Mouse (Mus musculus) layer of hippocampus, adult 9-11 months (tissue): ENCODE data around the gene Map1lc3b.
"Not testable (repeated sequence)": the region's sequence is repeated elsewhere in the genome, so short reads cannot be mapped to it uniquely, and the experiment has no call there.

Experiments used
- DNase-seq: peaks from one replicate; pipeline ENCODE4 v3.0.0; 2022

Gene Map1lc3b

DNA sequence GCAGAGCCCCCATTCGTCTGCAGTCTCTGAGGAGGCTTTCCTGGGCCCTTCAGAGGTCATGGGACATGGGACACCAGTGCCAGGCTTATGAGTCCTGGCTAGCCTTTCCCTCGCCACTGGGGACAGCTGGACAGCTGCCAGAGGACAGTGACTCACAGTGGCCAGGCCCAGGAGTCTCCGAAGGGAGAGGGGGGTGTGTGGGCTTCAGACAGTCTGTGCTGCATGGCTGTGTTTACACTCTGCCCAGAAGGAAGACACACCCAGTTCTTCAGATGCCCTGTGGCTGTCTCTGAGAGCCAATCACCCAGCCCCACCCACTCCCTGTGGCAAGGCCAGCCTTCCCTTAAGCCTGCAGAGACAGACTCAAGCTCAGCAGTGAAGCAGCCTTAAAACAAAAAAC, 16.9 kb upstream of the Map1lc3b start:
- DNase-seq: peak; percentile 61

DNA sequence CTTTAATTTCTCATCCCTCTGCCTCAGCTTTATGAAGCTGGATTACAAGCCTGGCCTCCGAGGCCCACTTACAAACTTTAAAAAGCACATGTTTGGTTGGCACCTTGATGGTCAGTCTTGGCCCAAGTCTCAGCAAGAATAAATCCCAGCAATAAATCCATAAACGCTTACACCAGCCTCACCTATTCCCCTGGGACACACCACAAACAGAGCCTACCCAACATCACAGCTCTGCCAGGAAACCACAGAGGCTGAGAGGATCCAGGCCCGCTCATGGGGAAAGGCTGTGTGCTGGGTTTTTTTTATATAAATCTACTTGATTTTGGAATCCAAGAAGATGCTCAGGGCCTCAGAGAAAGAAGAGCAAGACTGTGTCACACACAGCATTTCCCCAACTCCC, 14.5 kb upstream of the Map1lc3b start:
- DNase-seq: no peak

DNA sequence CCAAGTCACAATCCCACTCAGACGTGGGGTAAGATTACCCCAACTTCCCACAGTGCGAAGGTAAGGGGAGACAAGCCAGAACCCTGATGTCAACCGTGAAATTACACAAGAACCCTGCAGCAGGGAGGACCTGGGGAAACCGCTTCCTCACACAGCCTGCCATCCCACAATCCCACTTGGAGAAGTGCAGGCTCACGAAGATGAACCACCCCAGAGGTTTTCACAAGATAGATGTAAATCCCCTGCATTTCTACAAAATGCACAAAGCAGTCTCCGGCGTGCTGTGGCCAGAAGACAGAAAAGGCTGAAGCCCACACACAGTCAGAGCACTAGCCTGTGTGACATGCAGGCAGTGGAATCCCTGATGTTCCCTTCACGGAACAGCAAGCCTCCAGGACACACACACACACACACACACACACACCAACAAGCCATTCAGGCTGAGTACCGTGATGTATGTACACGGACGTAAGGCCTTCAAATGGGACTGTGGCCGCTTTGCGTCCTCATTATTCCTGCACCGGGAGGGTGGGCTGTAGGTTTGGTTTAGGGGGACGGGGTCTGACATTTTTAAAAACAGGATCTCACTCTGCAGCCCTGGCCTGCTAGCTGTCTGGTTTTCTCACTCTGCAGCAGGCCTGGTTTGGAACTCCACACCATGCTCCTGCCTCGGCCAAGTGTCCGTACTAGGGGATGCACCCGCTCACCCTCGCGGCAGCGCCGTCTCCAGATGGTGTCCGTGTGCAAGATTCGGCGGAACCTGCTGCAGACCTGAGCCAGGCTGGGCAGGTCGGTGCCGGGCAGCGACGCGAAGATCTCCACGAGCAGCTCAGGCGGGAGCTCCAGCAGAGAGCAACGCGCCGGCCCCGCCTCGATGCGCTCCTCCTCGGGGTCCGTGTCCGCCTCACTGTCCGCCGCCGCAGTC, 12.1 kb upstream of the Map1lc3b start:
- DNase-seq: no peak

- DNase-seq: peak; percentile 94
Observed at GRCm38 (mm10) chr8:121578676-121579451, 11.3 kb upstream of the Map1lc3b start, which contains the start of gene Fbxo31. Fbxo31 (minus strand) TSS chr8:121578806.

DNA sequence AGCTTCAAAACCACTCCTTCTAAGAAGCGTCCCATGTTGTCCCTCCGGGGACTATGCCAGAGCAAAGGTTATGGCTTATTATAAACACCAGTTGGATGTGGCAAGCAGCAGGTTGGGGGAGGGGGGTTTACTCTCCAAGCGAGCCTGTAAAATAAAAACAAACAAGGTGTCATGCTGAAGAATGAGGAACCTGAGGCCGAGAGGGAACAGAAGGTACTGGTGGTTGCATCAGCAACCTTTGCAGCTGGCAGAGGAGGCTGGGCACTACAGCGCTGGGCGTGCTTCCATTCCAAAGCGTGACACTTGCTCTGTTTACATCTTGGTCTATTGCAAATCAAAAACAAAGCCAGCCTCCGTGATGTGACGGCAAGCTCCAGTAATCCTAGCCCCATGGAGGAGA, 9.7 kb upstream of the Map1lc3b start:
- DNase-seq: no peak

- DNase-seq: peak; percentile 58
Observed at GRCm38 (mm10) chr8:121583653-121584052, 6.5 kb upstream of the Map1lc3b start.

DNA sequence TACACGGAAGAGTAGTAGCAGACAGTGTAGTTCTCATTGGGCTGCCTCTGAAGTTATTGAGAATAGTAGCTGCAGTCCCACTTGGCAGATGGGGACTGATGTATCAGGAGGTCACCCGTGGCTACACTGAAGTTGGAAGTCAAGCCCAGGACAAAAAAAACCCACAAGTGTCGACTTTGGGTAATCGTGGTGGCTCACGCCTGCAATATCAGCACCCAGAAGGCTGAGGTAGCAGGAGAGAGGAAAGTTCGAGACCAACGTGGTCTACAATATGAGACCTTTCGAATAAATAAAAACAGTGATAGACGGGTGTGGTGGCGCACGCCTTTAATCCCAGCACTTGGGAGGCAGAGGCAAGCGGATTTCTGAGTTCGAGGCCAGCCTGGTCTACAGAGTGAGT, 5.4 kb upstream of the Map1lc3b start:
- DNase-seq: no peak

GRCm38 (mm10) chr8:121585159-121585825, 4.9 kb upstream of the Map1lc3b start:
- peak; percentile 100 for DNase-seq

DNA sequence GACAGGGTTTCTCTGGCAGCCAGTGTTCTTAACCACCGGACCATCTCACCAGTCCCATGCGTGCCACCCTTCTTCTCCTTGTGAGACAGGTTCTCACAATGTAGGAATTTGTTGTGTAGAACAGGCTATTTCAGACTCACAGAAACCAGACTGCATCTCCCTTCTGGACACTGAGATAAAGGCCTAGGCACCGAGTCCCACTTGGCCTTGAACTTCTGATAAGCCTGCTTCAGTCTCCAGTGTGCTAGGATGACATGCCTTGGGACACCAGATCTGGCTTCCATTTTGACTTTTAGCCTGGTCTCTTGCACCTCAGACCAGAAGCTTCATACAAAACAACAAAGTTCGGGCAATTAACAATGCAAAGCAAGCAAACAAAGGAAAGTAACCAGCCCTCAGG, 1.4 kb upstream of the Map1lc3b start:
- no peak for DNase-seq

GRCm38 (mm10) chr8:121589205-121589726, 895 bp upstream of the Map1lc3b start:
- no peak for DNase-seq

- DNase-seq: no peak
Observed at GRCm38 (mm10) chr8:121591178-121592066, 1.3 kb downstream of the Map1lc3b start.

- DNase-seq: no peak
Observed at GRCm38 (mm10) chr8:121593293-121593692, 3.1 kb downstream of the Map1lc3b start.

DNA sequence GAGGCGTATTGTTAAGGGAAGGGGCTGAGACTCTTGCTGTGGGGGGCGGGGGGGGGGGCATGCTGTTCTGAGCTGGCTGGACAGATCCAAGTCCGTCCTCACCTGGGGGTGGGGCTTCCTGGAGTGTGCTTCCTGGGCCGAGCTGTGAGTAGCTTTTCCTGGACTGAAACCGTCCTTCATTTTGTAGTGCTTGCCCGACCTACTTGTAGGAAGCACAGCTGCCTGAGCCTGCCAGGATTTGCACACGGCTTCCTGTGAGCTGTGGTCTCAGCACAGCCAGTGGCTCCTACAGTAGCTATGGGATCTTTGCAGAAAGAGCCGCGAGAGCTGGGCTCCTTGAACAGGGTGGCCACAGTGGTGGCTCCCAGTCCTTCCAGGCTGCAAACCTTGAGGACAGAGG, 3.8 kb downstream of the Map1lc3b start:
- DNase-seq: no peak

DNA sequence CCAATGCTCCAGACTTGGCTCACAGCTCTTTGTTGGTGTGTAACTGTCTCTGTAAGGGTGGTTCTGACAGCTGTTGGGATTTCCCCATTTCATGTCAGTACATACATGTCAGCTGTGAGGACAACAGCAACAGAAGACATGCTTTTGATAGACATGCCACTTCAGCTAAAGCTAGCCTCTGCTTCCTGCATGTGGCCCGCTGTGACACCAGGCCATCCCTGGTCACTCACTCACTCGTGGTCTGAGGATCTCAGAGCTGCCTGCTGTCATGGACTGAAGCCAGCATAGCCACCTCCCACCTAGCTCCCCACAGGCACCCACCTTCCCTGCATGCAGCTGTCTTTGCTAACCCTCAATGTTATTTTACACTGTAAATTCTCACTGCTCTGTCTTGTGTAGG, 7.3 kb downstream of the Map1lc3b start:
- DNase-seq: not testable (repeated sequence)

GRCm38 (mm10) chr8:121598190-121598589, 8.0 kb downstream of the Map1lc3b start:
- DNase-seq: no peak

DNA sequence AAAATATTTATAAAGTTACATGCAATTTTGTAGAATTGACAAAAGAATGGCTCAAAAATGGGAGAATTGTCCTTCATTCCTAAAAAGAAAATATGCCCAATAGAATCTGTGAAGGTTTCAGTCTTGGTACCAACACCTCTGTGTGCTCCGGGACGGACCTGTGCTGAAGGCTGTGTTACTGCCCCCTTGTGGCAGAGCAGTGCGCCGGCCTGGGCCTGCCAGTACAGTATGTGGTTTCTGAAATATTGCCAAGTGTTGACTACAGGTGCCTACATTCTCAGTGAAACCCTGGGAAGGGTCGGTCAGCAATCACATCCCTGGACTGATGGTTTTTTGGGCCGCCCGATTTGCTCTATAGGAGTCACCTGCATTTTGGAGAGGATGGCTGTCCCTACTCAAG, 8.7 kb downstream of the Map1lc3b start:
- DNase-seq: peak; percentile 69

GRCm38 (mm10) chr8:121599842-121600241, 9.7 kb downstream of the Map1lc3b start:
- no peak for DNase-seq

DNA sequence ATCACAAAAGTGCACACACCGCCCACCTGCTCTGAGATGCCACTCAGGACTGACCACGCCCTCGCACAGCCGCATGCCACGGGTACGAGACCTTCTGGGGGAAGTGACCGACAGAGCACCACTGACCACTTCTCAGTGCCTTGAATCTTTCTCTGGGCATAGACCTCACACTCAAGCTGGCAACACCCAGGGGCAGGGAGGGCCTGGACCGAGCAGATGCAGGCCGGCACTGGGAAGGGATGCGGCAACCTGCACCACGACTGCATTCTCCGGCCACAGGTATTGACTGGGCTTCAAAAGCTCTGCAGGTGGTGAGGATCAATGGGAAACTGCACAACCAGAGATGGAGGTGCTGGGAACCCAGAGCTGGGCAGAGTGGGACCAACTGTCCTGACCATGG, 12.2 kb downstream of the Map1lc3b start:
- DNase-seq: no peak

- peak; percentile 84 for DNase-seq
Observed at GRCm38 (mm10) chr8:121602860-121603259, 12.7 kb downstream of the Map1lc3b start.

- DNase-seq: no peak
Observed at GRCm38 (mm10) chr8:121603801-121604200, 13.6 kb downstream of the Map1lc3b start.

DNA sequence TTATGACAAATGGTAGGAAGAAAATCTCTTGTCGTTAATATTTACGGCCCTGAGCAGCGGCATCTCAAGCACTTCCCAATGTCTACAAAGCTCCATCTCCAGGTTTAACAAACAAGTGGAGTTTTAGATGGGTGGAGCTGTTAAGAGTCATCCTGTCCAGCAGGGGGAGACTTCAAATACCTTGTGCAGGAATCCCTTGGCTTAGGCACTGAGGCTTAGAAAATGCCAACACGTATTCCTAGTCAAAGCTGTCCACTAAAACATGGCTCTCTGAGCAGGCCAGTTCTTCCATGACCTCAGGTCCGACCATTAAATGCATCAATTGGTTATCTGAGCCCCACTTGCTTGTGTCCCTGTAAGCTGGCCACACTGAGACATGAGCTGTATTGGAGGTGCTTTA, 17.5 kb downstream of the Map1lc3b start:
- DNase-seq: no peak

- DNase-seq: no peak
Observed at GRCm38 (mm10) chr8:121609251-121609650, 19.1 kb downstream of the Map1lc3b start.
